Mouse (Mus musculus) cortical plate, adult 2 months (tissue): ENCODE measurements around the gene Isg20l2. TPM values are rescaled to one million over a fixed set of nuclear protein-coding genes. Genes with fewer than 3 reads are reported as not detected.

Source experiments
- H3K27ac ChIP-seq: fragments of 200-500 bp; 2 replicates; pipeline ENCODE4 v1.5.1; 2012; ENCODE audit warnings: low read length, control low read depth, inconsistent platforms; ENCODE audit not compliant: insufficient read depth
- H3K4me1 ChIP-seq: fragments of 200-500 bp; 2 replicates; pipeline ENCODE4 v1.6.1; 2011; ENCODE audit warnings: low read length; ENCODE audit not compliant: control insufficient read depth, insufficient read depth
- H3K4me3 ChIP-seq: fragments of 200-500 bp; 2 replicates; pipeline ENCODE4 v1.5.1; 2011; ENCODE audit warnings: mild to moderate bottlenecking, low read length, control low read depth; ENCODE audit not compliant: insufficient read depth
- CTCF ChIP-seq: fragments of 200-500 bp; IDR thresholded peaks from 2 replicates; pipeline ENCODE4 v1.5.1; 2011; ENCODE audit warnings: mild to moderate bottlenecking, control low read depth, low read length; ENCODE audit not compliant: insufficient read depth; ENCODE audit errors: extremely low read depth
- POLR2A ChIP-seq: fragments of 200-500 bp; IDR thresholded peaks from 2 replicates; pipeline ENCODE4 v1.6.1; 2011; ENCODE audit warnings: mild to moderate bottlenecking, low read length, control low read depth; ENCODE audit not compliant: insufficient read depth; ENCODE audit errors: extremely low read depth
- polyA plus RNA-seq: library from polyadenylated mRNA; depleted of rRNA; stranded (reverse); fragments of >200 nt; gene quantifications from 2 replicates; pipeline ENCODE4 v1.2.3, GENCODE M21; 2012

The Isg20l2 gene
- polyA plus RNA-seq, 1 experiment: 12.0 TPM

GRCm38 (mm10) chr3:87910573-87911141, 19.5 kb upstream of the Isg20l2 start:
- TF ChIP-seq CTCF: no peak
- TF ChIP-seq POLR2A: no peak
- Histone ChIP-seq H3K27ac (peak overlapping the region; percentile 92), H3K4me1 (peaks cover 10% of the 10 kb centered on the region; the same call in 1 of the 2 replicates), H3K4me3 (peak overlapping the region; percentile 50)

- no peak for TF ChIP-seq POLR2A
- Histone ChIP-seq H3K27ac (no peak overlapping the region), H3K4me1 (peaks cover 7% of the 10 kb centered on the region; the same call in 1 of the 2 replicates), H3K4me3 (no peak overlapping the region)
Observed at GRCm38 (mm10) chr3:87913491-87913890, 16.6 kb upstream of the Isg20l2 start.

GRCm38 (mm10) chr3:87913891-87914290, 16.2 kb upstream of the Isg20l2 start:
- TF ChIP-seq POLR2A (no peak), CTCF (no peak)
- H3K27ac ChIP-seq: no peak overlapping the region
- H3K4me3 ChIP-seq: no peak overlapping the region
- H3K4me1 ChIP-seq: peaks cover 6% of the 10 kb centered on the region; the same call in 1 of the 2 replicates

- Histone ChIP-seq H3K4me1 (no peaks in the 10 kb centered on the region), H3K4me3 (no peak overlapping the region), H3K27ac (no peak overlapping the region)
- TF ChIP-seq CTCF: no peak
- no peak for TF ChIP-seq POLR2A
Observed at GRCm38 (mm10) chr3:87916990-87917389, 13.1 kb upstream of the Isg20l2 start.

- no peak overlapping the region for H3K4me3 ChIP-seq
- H3K4me1 ChIP-seq: no peaks in the 10 kb centered on the region
- H3K27ac ChIP-seq: no peak overlapping the region
- TF ChIP-seq POLR2A (no peak), CTCF (no peak)
Observed at GRCm38 (mm10) chr3:87918551-87918950, 11.6 kb upstream of the Isg20l2 start.

- Histone ChIP-seq H3K4me3 (peak within 1 kb of the TSS; percentile 49), H3K27ac (no peak within 1 kb of the TSS), H3K4me1 (no peaks in the 10 kb centered on the region)
- TF ChIP-seq POLR2A (peak; percentile 68), CTCF (no peak)
Observed at GRCm38 (mm10) chr3:87919336-87920108, 10.6 kb upstream of the Isg20l2 start, which contains the start of gene Mrpl24. TSS of gene Mrpl24 (plus strand) at chr3:87919506.

- no peak for TF ChIP-seq CTCF
- no peak for TF ChIP-seq POLR2A
Observed at GRCm38 (mm10) chr3:87920270-87920943, 9.7 kb upstream of the Isg20l2 start.

GRCm38 (mm10) chr3:87924996-87925395, 5.1 kb upstream of the Isg20l2 start:
- Histone ChIP-seq H3K4me3 (no peak overlapping the region), H3K4me1 (no peaks in the 10 kb centered on the region; the same call in 1 of the 2 replicates), H3K27ac (no peak overlapping the region)
- TF ChIP-seq CTCF: no peak
- TF ChIP-seq POLR2A: no peak

More at GRCm38 (mm10) chr3:87920270-87920943, 9.7 kb upstream of the Isg20l2 start:
- Histone ChIP-seq H3K27ac (no peak overlapping the region), H3K4me3 (peak overlapping the region; percentile 49; the same call in 1 of the 2 replicates), H3K4me1 (no peaks in the 10 kb centered on the region)

GRCm38 (mm10) chr3:87927452-87927851, 2.7 kb upstream of the Isg20l2 start:
- Histone ChIP-seq H3K27ac (no peak overlapping the region), H3K4me3 (no peak overlapping the region), H3K4me1 (peaks cover 2% of the 10 kb centered on the region)
- TF ChIP-seq POLR2A (no peak), CTCF (no peak)
